Mouse (Mus musculus) adrenal gland (tissue): ENCODE results near the gene Cebpe.

Source experiments
- intact Hi-C: fragments of 180-260 bp; cut with DNase I; formaldehyde crosslinking; loops from one replicate; pipeline ENCODE4 v1.15.1; 2025

Gene Cebpe

GRCm38 (mm10) chr14:54724049-54724448 lies 12.1 kb upstream of the Cebpe start:
- intact Hi-C loops = no loop called here

- intact Hi-C loops = no loop called here
Observed at GRCm38 (mm10) chr14:54721711-54722110, 9.7 kb upstream of the Cebpe start.

GRCm38 (mm10) chr14:54720654-54721350 lies 8.8 kb upstream of the Cebpe start:
- intact Hi-C loops = no loop called here

DNA sequence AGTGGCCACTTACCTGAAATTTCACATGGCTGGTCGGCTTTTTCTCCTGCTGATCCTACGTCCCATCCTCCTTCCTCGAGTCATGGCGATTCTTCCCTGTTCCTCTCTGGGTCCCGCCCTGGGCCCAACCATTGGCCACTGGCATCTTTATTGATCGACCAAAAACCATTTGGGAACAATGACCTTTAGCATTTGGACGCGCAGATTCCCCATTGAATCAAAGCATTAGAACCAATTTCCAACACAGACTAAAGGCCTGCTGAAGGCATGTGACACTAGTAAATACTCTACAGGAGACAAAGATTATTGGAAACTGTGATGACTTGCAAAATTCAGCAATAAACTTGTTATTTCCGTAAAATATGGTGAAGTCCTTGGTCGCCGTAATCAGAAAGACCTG lies 8.1 kb upstream of the Cebpe start:
- intact Hi-C loops = no loop called here

GRCm38 (mm10) chr14:54715402-54715801 lies 3.4 kb upstream of the Cebpe start:
- intact Hi-C loops = loop anchor here (1.0 to 2.0 kb wide), 2 partner anchors 70 to 103 kb away; no protein-coding TSS in a partner anchor

DNA sequence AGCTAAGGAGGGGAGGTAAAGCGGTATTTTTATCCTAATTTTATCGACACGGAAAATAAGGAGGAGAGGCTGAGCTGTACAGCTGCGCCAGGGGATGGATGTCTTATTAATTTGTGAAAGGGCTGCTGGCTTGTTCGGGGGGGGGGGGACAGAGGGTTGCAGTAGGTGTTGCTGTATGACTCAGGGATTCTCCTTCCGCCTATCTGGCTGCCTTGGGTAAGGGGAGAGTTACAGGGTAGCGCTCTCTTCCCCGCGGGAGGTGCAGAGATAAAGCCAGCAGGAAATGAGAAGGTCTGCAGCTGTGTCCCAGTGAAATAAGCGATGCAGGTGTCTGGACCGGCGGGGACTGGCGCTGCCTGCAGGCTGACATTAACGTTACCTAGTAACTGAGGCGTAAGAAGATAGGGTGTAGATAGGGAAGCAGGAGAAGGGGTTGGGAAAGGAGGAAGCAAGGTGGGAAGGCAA lies 2.7 kb upstream of the Cebpe start:
- intact Hi-C loops = loop anchor here (1.0 to 2.0 kb wide), 2 partner anchors 71 to 104 kb away; no protein-coding TSS in a partner anchor

- intact Hi-C loops = loop anchor here (2.0 kb wide), 1 partner anchor 105 kb away; no protein-coding TSS in a partner anchor
Observed at GRCm38 (mm10) chr14:54714121-54714520, 2.1 kb upstream of the Cebpe start.

GRCm38 (mm10) chr14:54712861-54713260 lies 887 bp upstream of the Cebpe start:
- intact Hi-C loops = no loop called here

DNA sequence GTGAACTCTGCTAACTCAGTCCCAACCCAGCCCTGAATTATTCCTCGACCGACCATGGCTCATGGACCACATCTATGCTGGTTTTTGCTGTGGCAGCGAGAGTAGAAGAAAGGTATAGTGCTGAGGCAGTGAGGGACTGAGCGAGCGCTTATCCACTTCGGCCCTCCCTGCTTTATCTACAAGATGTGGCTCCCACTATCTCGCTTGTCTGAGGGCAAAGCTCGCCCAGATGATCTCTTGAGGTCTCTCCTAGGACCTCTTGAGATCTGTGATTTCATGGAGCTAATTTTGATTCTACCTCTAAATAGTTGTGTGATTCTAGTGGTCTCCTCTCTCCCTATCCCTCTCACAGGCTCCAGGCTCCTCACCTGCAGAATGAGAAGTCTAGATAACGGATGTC lies 2.9 kb downstream of the Cebpe start:
- intact Hi-C loops = no loop called here

- intact Hi-C loops = no loop called here
Observed at GRCm38 (mm10) chr14:54706589-54707320, 5.2 kb downstream of the Cebpe start.

DNA sequence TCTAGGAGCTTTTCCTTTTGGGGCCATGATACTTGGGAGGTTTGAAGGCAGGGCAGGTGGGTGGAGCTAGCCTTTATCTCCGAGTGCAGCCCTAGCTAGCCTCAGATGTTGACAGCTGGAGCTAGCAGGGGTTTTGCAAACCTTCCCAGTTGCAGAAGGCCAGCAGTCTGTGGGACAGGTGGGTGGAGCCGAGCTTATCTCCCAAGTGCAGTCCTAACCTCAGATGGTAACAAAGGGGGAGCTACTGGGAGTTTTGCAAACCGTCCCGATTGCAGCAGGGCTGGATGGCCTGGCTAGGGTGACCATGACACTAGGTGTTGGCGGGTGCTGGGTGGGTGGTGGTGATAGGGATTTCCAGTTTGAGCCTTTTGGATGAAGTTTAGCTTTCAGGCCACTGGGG lies 6.1 kb downstream of the Cebpe start:
- intact Hi-C loops = no loop called here

- intact Hi-C loops = loop anchor here (5.0 kb wide), 1 partner anchor 36 kb away; no protein-coding TSS in a partner anchor
Observed at GRCm38 (mm10) chr14:54703207-54703606, 8.8 kb downstream of the Cebpe start.

DNA sequence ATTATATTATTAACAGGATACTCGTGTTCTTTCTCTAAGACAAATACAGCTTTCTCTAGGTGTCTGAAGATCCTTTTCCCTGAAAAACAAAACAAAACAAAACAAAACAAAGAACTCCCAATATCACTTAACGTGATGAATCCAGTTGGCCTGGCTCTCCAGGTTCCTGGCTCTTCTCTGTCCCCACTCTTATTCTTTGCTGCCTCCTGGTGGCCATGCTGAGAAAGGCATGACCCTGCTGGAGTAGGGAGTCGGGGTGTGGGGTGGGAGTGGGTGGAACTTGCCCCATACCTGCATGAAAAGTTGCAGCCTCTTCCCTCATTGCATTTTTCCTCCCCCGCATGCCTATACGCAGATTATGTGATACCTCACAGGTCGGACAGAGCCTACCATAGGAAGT lies 10.7 kb downstream of the Cebpe start:
- intact Hi-C loops = loop anchor here (5.0 kb wide), 1 partner anchor 34 kb away; no protein-coding TSS in a partner anchor

- intact Hi-C loops = loop anchor here (1.0 kb wide), 1 partner anchor 49 kb away; no protein-coding TSS in a partner anchor
Observed at GRCm38 (mm10) chr14:54699586-54699985, 12.4 kb downstream of the Cebpe start.

DNA sequence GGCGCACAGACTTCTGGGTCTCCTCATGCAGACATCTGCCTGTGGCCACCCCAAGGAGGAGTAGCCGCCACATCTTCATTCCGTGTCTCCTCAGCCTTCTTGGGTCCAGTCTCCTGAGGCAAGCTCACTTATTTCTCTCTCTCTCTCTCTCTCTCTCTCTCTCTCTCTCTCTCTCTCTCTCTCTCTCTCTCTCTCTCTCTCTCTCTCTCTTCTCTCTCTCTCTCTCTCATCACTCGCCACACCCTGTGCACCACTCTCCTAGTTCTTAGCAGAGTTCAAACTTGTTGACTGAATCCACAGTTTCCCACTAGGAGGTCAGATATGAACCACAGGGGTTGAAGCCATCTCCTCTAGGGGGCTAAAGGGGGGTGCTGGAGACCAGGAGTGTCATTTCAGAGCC lies 13.2 kb downstream of the Cebpe start, which contains the start of gene Gm29776:
Gene Gm29776, minus strand, starts transcription at position 101 of the 400 bp plus-strand sequence.
- intact Hi-C loops = loop anchor here (1.0 kb wide), 1 partner anchor 48 kb away; no protein-coding TSS in a partner anchor

- intact Hi-C loops = no loop called here
Observed at GRCm38 (mm10) chr14:54696752-54697151, 15.2 kb downstream of the Cebpe start.

DNA sequence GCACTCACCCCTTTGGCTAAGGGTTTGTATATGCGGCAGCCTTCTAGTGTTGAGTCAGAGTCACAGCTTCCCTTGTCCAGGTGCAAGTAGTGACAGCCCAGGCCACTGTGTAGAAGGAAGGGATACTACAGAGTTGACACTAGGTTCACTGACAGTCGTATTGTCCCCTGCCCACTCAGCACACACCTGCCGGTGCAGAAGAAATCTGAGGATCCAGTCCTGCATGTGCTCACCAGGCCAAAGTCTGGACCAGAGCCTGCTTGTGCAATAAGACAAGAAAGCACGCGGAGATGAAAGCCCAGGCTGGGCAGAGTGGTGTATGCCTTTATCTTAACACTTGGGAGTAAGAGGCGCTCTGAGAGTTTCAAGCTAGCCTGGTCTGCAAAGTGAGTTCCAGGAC lies 16.9 kb downstream of the Cebpe start:
- intact Hi-C loops = no loop called here

DNA sequence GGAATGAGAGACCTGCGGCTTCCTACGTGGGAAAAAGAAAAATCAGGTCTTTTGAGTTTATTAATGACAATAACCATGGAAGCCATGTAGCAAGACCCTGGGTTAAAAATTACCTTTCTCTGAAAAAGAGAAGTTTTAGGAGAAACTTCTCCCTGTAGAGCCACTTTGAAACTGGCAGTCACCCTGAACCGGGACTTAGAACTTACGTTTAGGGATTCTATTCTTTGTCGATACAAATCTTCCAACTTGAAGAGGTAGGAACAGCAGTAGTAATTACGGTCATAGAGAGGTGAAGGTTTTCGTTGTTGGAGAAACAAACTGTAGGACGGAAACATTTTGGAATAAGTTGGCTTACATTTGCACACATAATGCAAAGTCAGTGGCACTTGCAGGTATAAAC lies 24.7 kb downstream of the Cebpe start:
- intact Hi-C loops = no loop called here

GRCm38 (mm10) chr14:54686522-54687143 lies 25.3 kb downstream of the Cebpe start, which contains the start of gene Acin1:
Gene Acin1 (minus strand): TSS chr14:54686931.
- intact Hi-C loops = no loop called here

GRCm38 (mm10) chr14:54686063-54686521 lies 25.9 kb downstream of the Cebpe start, which contains the start of gene 1700123O20Rik:
Gene 1700123O20Rik (plus strand): TSS chr14:54686216.
- intact Hi-C loops = no loop called here

GRCm38 (mm10) chr14:54685471-54685870 lies 26.5 kb downstream of the Cebpe start:
- intact Hi-C loops = no loop called here
